Mouse (Mus musculus) testis, adult 2 months (tissue): ENCODE data around the gene Smc6.

Source experiments
- CTCF ChIP-seq: fragments of 200-500 bp; IDR thresholded peaks from 2 replicates; pipeline ENCODE4 v1.5.1; 2012; ENCODE audit warnings: low read depth, mild to moderate bottlenecking, inconsistent platforms, low read length, moderate library complexity; ENCODE audit not compliant: control insufficient read depth, insufficient read depth, insufficient replicate concordance
- POLR2A ChIP-seq: fragments of 200-500 bp; IDR thresholded peaks from 2 replicates; pipeline ENCODE4 v1.6.1; 2012; ENCODE audit warnings: low read depth, mild to moderate bottlenecking, inconsistent platforms, low read length, moderate library complexity; ENCODE audit not compliant: control insufficient read depth

GRCm38 (mm10) chr12:11336845-11337244 is 71.2 kb downstream of the Smc6 start:
- TF ChIP-seq CTCF = no peak
- no peak for TF ChIP-seq POLR2A
